Mouse (Mus musculus) limb, embryonic 10.5 days (tissue): Measurements from ENCODE around the gene Rai2. TPM values are rescaled to one million over a fixed set of nuclear protein-coding genes. Genes with fewer than 3 reads are reported as not detected.

Experiments used
- DNase-seq: peaks from one replicate; pipeline ENCODE4 v3.0.0-alpha.2; 2017; ENCODE audit warnings: low spot score
- H3K27ac ChIP-seq: fragments of 300-500 bp; sonication (generic); 2 replicates; pipeline ENCODE4 v1.5.1; 2016; ENCODE audit warnings: mild to moderate bottlenecking
- H3K27me3 ChIP-seq: fragments of 300-500 bp; sonication (generic); 2 replicates; pipeline ENCODE4 v1.6.1; 2016; ENCODE audit warnings: low read depth, mild to moderate bottlenecking; ENCODE audit not compliant: poor library complexity, severe bottlenecking
- H3K36me3 ChIP-seq: fragments of 300-500 bp; sonication (generic); 2 replicates; pipeline ENCODE4 v1.6.1; 2016; ENCODE audit warnings: mild to moderate bottlenecking, moderate library complexity
- H3K4me1 ChIP-seq: fragments of 300-500 bp; sonication (generic); 2 replicates; pipeline ENCODE4 v1.6.1; 2016
- H3K4me3 ChIP-seq: fragments of 300-500 bp; sonication (generic); 2 replicates; pipeline ENCODE4 v1.5.1; 2016; ENCODE audit warnings: mild to moderate bottlenecking, moderate library complexity
- H3K9me3 ChIP-seq: fragments of 300-500 bp; sonication (generic); replicated peaks from 2 replicates; pipeline ENCODE4 v1.6.1; 2016; ENCODE audit warnings: mild to moderate bottlenecking
- WGBS: fragments of 180-500 bp; shearing (Covaris S2); methylation state at CpG from one replicate; pipeline ENCODE4 v1.1.7; 2016; 5-methylcytosine and 5-hydroxymethylcytosine counted together
- polyA plus RNA-seq: library from polyadenylated mRNA; unstranded; fragments of >200 nt; fragmentation: Nextera tagmentation; extraction: Ambion mirVana; gene quantifications from 2 replicates; pipeline ENCODE4 v1.2.1, GENCODE M21; 2016

The Rai2 gene
- polyA plus RNA-seq = 0.28 and 0.34 TPM in 2 replicates

GRCm38 (mm10) chrX:161716865-161717763 is at the start of gene Rai2:
Rai2 (plus strand) TSS chrX:161717069.
- Histone ChIP-seq H3K27me3 (peaks cover 95% of the 10 kb centered on the region), H3K4me3 (peak within 1 kb of the TSS; percentile 61), H3K27ac (no peak within 1 kb of the TSS), H3K4me1 (peaks cover 5% of the 10 kb centered on the region; the same call in 1 of the 2 replicates), H3K9me3 (no peaks in the 10 kb centered on the region), H3K36me3 (no peaks in the 10 kb centered on the region)
- 14% methylated on average over 40 of the region's 79 CpGs for WGBS
- DNase-seq = peak; percentile 40

DNA sequence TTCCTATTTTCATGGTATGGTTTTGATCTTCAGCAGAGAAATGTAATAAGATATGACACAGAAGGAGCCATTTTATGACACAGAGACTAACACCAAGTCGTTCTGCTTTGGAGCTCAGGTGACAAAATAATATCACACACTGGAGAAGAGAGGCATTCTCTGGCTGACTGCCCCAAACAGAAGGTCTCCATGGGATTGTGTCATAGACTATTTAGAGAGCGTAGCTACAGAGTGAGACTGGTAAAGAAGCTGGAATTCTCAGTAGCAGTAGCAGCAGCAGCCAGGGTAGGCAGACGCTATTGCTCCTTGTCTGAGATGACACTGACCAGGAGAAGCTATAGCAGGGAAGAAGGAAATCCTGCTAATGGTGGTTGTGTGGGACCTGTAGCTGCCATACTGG is 27.5 kb upstream of the Rai2 start:
- no peak overlapping the region for H3K27ac ChIP-seq
- no peak for DNase-seq
- no peaks in the 10 kb centered on the region for H3K36me3 ChIP-seq
- no peaks in the 10 kb centered on the region for H3K4me1 ChIP-seq
- H3K9me3 ChIP-seq = no peaks in the 10 kb centered on the region
- H3K4me3 ChIP-seq = no peak overlapping the region
- H3K27me3 ChIP-seq = peaks cover 92% of the 10 kb centered on the region
- WGBS = 71% methylated on average over 3 of the region's 3 CpGs

- H3K4me1 ChIP-seq = peaks cover 5% of the 10 kb centered on the region; the same call in 1 of the 2 replicates
- no peak overlapping the region for H3K27ac ChIP-seq
- no peak for DNase-seq
- peaks cover 88% of the 10 kb centered on the region for H3K27me3 ChIP-seq
- H3K9me3 ChIP-seq = no peaks in the 10 kb centered on the region
- H3K36me3 ChIP-seq = no peaks in the 10 kb centered on the region
- WGBS = 24% methylated on average over 4 of the region's 9 CpGs
- peak overlapping the region; percentile 61 for H3K4me3 ChIP-seq
Observed at GRCm38 (mm10) chrX:161716503-161716864, 385 bp upstream of the Rai2 start.

DNA sequence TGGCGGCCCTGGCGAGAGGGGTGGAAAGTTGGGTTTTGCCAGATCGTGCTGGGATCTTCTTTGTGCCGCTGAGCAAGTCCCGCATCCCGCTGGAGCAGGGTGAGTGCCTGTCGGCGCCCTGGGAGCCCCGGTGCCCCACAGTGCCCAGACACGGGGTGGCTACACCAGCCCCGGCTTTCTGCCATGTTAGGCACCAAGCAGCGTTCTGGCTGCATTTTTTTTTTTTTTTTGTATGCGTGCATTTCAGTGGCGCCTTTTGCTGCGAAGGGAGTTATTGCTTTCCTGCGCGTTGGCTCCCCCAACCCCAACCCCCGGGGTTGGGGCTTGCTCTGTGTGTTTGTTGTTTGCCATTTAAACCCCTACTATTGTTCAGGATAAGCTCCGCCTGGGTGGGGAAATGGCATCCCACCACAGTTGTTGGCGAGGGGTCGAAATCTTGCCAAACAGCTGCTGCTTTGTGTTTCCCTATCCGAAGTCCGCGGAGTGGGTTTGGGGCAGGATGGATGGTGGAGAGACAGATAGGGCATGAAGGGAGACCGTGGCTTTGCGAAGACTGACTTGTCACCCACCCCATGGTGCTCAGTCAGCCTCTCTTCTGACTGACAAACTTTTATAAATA is 1.0 kb downstream of the Rai2 start:
- Histone ChIP-seq H3K4me1 (peaks cover 5% of the 10 kb centered on the region; the same call in 1 of the 2 replicates), H3K9me3 (no peaks in the 10 kb centered on the region), H3K36me3 (no peaks in the 10 kb centered on the region), H3K27ac (no peak overlapping the region), H3K27me3 (peaks cover 99% of the 10 kb centered on the region), H3K4me3 (peak overlapping the region; percentile 61)
- WGBS = 12% methylated on average over 26 of the region's 26 CpGs
- DNase-seq = peak; percentile 47

DNA sequence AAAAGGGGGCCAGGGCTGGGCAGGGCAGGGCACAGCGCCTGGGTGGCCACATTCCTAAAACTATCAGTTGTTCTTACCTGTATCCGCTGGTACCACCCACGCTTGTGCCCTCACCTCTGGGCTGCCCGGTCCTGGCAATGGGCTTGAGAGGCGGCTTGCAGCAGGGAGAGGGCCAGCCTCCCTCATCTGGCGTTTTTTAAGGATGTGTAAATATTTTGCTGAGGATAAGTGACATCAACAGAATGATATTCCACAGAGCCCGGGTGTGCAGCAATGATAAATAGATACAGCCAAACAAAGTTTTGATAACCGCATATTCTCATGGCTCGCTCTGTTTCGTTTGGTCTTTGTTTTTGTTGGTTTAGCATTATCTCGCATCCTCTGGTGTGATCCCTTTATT is 1.7 kb downstream of the Rai2 start:
- Histone ChIP-seq H3K27me3 (peaks cover 99% of the 10 kb centered on the region), H3K27ac (no peak overlapping the region), H3K9me3 (no peaks in the 10 kb centered on the region), H3K4me1 (peaks cover 5% of the 10 kb centered on the region; the same call in 1 of the 2 replicates), H3K36me3 (no peaks in the 10 kb centered on the region), H3K4me3 (no peak overlapping the region)
- peak; percentile 32 for DNase-seq
- 25% methylated on average over 11 of the region's 11 CpGs for WGBS

DNA sequence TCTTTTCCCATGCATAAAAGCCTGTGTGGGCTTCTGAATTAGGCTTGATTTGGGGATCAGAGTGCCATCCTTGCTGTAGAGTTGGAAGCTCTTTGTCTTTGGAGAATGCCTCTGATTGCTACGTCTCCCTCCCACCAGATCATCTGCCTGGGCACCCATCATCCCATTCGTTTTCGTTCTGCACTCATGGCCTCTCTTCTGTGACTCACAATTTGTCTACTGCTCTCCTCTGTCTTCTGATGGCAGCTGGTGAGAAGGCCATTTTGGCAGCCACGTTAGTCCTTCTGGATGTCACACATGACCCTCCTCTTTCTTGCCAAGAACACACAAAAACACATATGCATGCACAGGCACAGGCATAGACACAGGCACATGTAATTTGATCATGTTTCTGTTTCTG is 4.2 kb downstream of the Rai2 start:
- H3K27ac ChIP-seq = no peak overlapping the region
- H3K4me1 ChIP-seq = peaks cover 5% of the 10 kb centered on the region; the same call in 1 of the 2 replicates
- no peak for DNase-seq
- no peak overlapping the region for H3K4me3 ChIP-seq
- H3K27me3 ChIP-seq = peaks cover 100% of the 10 kb centered on the region
- H3K9me3 ChIP-seq = no peaks in the 10 kb centered on the region
- H3K36me3 ChIP-seq = no peaks in the 10 kb centered on the region
- 78% methylated on average over 4 of the region's 4 CpGs for WGBS

GRCm38 (mm10) chrX:161723391-161723808 is 6.5 kb downstream of the Rai2 start:
- H3K9me3 ChIP-seq = no peaks in the 10 kb centered on the region
- H3K4me3 ChIP-seq = no peak overlapping the region
- no peak overlapping the region for H3K27ac ChIP-seq
- H3K27me3 ChIP-seq = peaks cover 100% of the 10 kb centered on the region
- H3K4me1 ChIP-seq = no peaks in the 10 kb centered on the region
- WGBS = 16% methylated on average over 9 of the region's 9 CpGs
- no peak for DNase-seq
- H3K36me3 ChIP-seq = no peaks in the 10 kb centered on the region

DNA sequence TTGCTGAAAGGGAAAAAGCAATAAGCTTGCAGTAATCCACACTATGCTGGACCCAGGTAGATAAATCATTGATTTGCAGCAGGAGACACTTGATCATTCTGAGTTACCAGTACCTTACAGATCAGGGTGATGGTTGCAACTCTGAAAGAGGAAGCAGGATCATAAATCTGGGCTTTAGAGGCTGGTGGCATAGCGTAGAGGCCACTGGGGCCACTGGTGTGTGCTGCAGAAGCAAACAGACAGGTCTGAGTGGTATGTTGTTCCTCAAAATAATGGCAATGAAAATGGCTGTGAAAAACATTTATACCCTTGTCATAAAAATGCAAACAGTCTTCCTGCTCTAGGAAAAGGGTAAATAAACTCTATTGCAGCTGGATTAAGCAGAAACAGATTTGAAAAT is 9.4 kb downstream of the Rai2 start:
- no peak overlapping the region for H3K4me3 ChIP-seq
- no peaks in the 10 kb centered on the region for H3K9me3 ChIP-seq
- H3K27me3 ChIP-seq = peaks cover 100% of the 10 kb centered on the region
- no peak overlapping the region for H3K27ac ChIP-seq
- WGBS = 48% methylated on average over 1 of the region's 1 CpGs
- H3K4me1 ChIP-seq = no peaks in the 10 kb centered on the region
- DNase-seq = no peak
- H3K36me3 ChIP-seq = no peaks in the 10 kb centered on the region

GRCm38 (mm10) chrX:161728507-161728906 is 11.6 kb downstream of the Rai2 start:
- no peak for DNase-seq
- Histone ChIP-seq H3K27me3 (peaks cover 100% of the 10 kb centered on the region), H3K4me3 (no peak overlapping the region), H3K9me3 (no peaks in the 10 kb centered on the region), H3K36me3 (no peaks in the 10 kb centered on the region), H3K27ac (no peak overlapping the region), H3K4me1 (no peaks in the 10 kb centered on the region)
- 84% methylated on average over 4 of the region's 4 CpGs for WGBS

DNA sequence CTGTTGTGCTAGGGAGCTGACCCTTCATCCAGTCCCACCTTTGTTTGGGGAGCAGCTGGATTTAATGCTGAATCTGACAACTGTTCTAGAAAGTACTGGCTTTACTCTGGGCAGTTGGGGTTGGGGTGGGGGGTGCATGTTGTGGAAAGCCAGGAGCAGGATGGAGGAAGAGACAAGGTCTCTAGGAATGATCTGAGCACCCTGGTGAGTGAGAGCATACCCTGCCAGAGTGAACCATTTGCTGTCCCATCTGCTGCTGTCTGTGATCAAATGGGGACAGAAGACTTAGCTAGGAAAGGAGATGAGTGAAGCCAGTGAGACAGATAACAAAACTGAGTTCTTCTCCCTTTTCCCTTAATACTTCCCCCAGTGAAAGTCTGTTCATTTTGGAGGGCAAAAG is 13.2 kb downstream of the Rai2 start:
- peaks cover 100% of the 10 kb centered on the region for H3K27me3 ChIP-seq
- DNase-seq = no peak
- no peak overlapping the region for H3K4me3 ChIP-seq
- H3K36me3 ChIP-seq = no peaks in the 10 kb centered on the region
- H3K27ac ChIP-seq = no peak overlapping the region
- no peaks in the 10 kb centered on the region for H3K4me1 ChIP-seq
- H3K9me3 ChIP-seq = no peaks in the 10 kb centered on the region

GRCm38 (mm10) chrX:161731859-161732258 is 15.0 kb downstream of the Rai2 start:
- WGBS = 95% methylated on average over 3 of the region's 3 CpGs
- Histone ChIP-seq H3K4me3 (no peak overlapping the region), H3K27me3 (peaks cover 100% of the 10 kb centered on the region), H3K4me1 (no peaks in the 10 kb centered on the region), H3K36me3 (no peaks in the 10 kb centered on the region), H3K9me3 (no peaks in the 10 kb centered on the region), H3K27ac (no peak overlapping the region)
- DNase-seq = no peak

DNA sequence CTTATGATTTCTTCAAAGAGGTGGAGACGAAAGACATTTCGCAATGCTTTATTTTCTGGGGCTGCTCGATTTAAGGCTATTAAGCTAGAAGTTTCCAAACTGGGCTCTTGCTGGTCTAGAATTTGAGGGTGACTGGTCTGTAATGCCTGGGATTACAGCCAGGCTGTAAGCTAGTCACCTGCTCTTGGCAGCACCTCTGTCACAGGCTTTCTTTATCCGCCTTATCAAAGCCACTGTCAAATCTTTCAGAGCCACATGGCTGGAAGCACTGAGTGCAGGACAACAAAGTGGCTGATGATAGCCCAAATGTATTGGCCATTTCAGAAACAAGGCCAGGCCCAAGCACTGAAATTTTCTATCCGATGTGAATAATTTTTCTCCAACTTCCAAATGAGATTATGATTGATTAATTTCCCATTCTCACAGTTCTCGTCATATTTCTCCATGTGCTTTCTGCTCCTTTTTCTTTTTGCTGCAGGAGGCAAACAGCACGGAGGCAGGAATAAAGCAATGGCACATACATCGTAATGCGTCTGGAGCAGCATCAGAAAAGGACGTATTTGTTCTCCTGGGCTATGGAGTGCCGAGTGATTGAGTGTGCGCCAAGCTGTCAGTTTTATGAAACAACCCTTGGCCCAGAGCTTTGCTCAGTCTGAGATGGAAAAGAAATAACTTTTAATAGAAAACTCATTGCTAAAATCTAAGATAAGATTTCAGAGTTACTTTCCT is 16.9 kb downstream of the Rai2 start:
- Histone ChIP-seq H3K36me3 (no peaks in the 10 kb centered on the region), H3K4me1 (no peaks in the 10 kb centered on the region), H3K27me3 (peaks cover 100% of the 10 kb centered on the region), H3K4me3 (no peak overlapping the region), H3K27ac (no peak overlapping the region), H3K9me3 (no peaks in the 10 kb centered on the region)
- no peak for DNase-seq
- WGBS = 88% methylated on average over 12 of the region's 12 CpGs

- no peaks in the 10 kb centered on the region for H3K36me3 ChIP-seq
- H3K27ac ChIP-seq = no peak overlapping the region
- DNase-seq = no peak
- H3K27me3 ChIP-seq = peaks cover 100% of the 10 kb centered on the region
- H3K4me3 ChIP-seq = no peak overlapping the region
- 90% methylated on average over 4 of the region's 4 CpGs for WGBS
- H3K4me1 ChIP-seq = no peaks in the 10 kb centered on the region
- no peaks in the 10 kb centered on the region for H3K9me3 ChIP-seq
Observed at GRCm38 (mm10) chrX:161734310-161734676, 17.4 kb downstream of the Rai2 start.
